Mouse (Mus musculus): ENCODE data around the gene Mfap2. TPM values are rescaled to one million over a fixed set of nuclear protein-coding genes. Genes with fewer than 3 reads are reported as not detected.

Mfap2 gene
- polyA plus RNA-seq (2016; fragmentation: Nextera tagmentation; extraction: Ambion mirVana): 344 and 345 TPM in 2 replicates

DNA sequence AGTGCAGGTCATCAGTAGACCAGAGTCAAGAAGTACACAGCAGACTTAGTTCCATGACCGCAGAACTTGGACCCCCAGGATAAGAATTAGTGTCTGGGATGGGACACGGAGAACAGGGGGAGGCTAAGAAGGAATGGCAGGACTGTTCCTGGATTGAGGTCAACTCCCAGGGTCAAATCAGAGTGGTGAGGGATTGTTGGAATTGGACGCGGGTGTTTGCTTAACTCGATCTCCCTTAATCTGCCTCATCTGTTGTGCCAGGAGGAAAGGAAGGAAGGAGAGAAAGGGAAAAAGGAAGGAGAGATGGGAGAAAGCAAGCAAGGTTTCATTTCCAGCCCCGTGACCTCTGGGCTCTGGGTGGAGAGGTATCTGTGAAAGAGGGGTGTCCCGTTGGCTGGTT lies at the start of gene Mfap2:
Gene Mfap2 (plus strand): TSS at position 301 of the 400 bp plus-strand sequence.
- no peak for ATAC-seq (ENCODE audit: low FRiP score)
- H3K27me3 ChIP-seq: no peaks in the 10 kb centered on the region
- peak within 1 kb of the TSS; percentile 84 for H3K27ac ChIP-seq
- peak within 1 kb of the TSS; percentile 65 for H3K4me2 ChIP-seq (replicated peaks)
- H3K36me3 ChIP-seq: peaks cover 57% of the 10 kb centered on the region
- H3K4me1 ChIP-seq: peaks cover 28% of the 10 kb centered on the region
- H3K4me3 ChIP-seq: peak within 1 kb of the TSS; percentile 74
- no peaks in the 10 kb centered on the region; the same call in 1 of the 2 replicates for H3K9me3 ChIP-seq (replicated peaks)
- 16% methylated on average over 7 of the region's 7 CpGs for WGBS
- peak within 1 kb of the TSS; percentile 90 for H3K9ac ChIP-seq

DNA sequence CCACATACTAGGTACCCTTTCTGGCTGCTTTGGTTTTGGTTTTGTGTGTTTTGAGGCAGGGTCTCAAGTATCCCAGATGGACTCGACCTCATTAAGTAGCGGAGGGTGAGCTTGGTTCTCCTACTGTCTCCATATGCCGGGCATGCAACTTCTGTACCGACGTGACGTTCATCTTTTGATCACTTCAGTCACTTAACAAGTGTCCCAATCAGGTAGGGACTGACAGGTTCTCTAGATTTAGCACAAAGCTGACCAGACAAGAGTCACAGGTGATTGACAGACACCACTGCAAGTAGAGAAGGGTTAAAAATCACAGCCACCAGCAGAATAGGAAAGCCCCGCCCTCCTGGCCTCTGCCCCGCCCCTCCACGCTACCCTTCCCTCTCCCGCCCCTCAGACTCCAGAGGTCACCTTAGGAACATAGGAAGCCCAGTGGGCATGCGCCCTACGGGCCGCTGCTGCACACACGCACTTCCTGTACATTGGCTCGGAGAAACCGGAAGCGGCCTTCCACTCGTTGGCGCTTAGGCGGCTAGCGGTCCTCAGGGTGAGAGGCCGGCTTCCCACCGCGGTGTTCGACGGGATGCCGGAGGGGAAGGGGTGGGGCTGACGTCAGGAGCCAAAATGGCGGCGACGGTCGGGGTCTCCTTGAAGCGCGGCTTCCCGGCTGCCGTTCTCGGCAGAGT lies 49.3 kb upstream of the Mfap2 start, which contains the start of gene Sdhb:
Gene Sdhb (plus strand): TSS at position 423 of the 686 bp plus-strand sequence.
- Histone ChIP-seq H3K9me3 (replicated peaks) (no peaks in the 10 kb centered on the region), H3K4me2 (replicated peaks) (peak within 1 kb of the TSS; percentile 93), H3K27me3 (no peaks in the 10 kb centered on the region), H3K4me3 (peak within 1 kb of the TSS; percentile 72), H3K9ac (peak within 1 kb of the TSS; percentile 91), H3K36me3 (no peaks in the 10 kb centered on the region), H3K4me1 (peaks cover 42% of the 10 kb centered on the region), H3K27ac (peak within 1 kb of the TSS; percentile 87)
- 3% methylated on average over 33 of the region's 37 CpGs for WGBS
- peak; percentile 95 for ATAC-seq (ENCODE audit: low FRiP score)

DNA sequence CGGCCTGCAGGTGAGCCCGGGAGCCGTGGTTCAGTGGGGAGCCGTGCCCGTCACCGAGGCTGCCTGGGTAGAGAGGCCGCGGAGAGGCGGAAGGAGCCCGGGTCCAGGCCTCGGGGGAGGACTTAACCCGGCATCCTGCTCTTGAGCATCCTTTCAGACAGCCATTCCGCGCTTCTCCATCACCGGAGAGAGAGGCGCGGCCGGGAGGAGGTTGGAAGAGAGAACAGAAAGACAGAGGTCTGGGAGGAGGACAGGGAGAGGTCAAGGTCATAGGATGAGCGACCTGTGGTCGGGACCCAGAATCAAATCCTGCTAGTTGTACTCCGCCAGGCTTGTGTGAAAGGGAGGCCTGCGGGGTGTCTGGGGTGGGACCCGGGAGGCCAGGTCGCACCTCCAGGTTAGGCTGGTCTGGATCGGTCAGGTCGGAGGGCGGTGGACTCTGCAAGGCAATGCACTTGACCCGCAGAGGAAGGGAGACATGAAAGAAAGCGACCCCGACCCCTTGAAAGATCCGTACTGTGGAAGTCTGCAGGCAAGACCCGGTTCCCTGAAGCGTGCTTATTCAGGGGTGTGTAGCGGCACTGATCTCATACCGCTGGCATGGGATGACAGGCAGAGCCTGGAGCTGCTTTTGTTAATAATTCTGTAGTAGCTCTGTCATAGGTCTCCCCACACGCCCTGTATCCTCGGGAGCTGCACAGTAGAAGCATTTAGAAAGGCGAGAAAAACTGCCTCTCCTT lies 48.6 kb upstream of the Mfap2 start:
- ATAC-seq (ENCODE audit: low FRiP score): peak; percentile 32
- Histone ChIP-seq H3K4me2 (replicated peaks) (peak overlapping the region; percentile 93), H3K27me3 (no peaks in the 10 kb centered on the region), H3K4me1 (peaks cover 42% of the 10 kb centered on the region), H3K36me3 (peaks cover 7% of the 10 kb centered on the region; the same call in 1 of the 2 replicates), H3K9me3 (replicated peaks) (no peaks in the 10 kb centered on the region), H3K4me3 (peak overlapping the region; percentile 72), H3K9ac (peak overlapping the region; percentile 91), H3K27ac (peak overlapping the region; percentile 87)
- 1% methylated on average over 38 of the region's 38 CpGs for WGBS

DNA sequence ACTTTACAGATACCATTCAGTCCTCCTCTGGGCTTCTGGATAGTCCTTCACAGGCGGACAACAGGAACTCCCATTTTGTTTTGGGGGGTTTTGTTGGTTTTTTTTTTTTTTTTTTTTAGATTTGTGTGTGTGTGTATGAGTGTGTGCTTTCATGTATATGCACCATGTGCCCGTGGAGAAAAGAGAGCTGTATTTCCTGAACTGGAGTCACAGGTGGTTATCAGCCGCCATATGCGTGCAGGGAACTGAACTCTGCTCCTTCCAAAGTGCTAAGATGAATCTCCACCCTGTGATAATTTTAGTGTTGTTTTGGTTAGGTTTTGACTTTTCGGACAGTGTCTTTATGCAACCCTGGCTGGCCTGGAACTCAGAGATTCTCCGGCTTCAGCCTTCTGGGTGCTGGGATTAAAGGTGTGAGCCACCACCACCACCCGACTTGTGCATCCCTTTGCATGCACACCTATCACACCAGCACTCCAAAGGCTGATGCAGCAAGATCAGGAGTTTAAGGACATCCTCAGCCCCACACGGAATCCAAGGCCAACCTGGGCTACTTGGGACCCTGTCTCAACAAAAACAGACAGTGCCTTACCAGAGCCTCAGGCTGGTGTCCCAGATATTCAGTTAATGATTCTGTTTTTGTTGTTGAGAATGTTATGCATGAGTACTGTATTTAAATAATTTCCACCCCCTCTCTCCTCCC lies 47.9 kb upstream of the Mfap2 start:
- Histone ChIP-seq H3K9me3 (replicated peaks) (no peaks in the 10 kb centered on the region), H3K27ac (no peak overlapping the region), H3K9ac (peak overlapping the region; percentile 91), H3K4me1 (peaks cover 35% of the 10 kb centered on the region), H3K27me3 (no peaks in the 10 kb centered on the region), H3K4me2 (replicated peaks) (peak overlapping the region; percentile 93), H3K36me3 (peaks cover 12% of the 10 kb centered on the region; the same call in 1 of the 2 replicates), H3K4me3 (peak overlapping the region; percentile 72)
- ATAC-seq (ENCODE audit: low FRiP score): no peak
- 74% methylated on average over 8 of the region's 8 CpGs for WGBS

DNA sequence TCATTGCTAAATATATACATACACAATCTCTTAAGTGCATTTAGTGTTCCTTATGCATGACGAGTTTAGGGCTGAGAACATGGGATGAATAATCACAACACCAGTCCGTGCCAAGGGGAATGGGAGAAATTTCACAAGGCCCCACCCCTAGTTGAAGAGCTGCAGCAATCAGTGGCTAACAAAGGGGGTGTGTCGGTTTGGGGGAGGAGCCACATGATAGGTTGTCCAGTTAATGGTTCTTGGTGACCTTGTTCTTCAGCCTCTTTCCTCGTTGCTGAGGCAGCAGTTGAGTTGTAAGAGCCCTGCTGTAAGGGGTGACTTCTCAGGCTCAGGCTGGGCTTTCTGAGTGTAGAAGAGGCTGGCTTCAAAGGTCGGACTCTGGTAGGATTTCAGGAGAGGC lies 47.3 kb upstream of the Mfap2 start:
- Histone ChIP-seq H3K4me1 (peaks cover 31% of the 10 kb centered on the region), H3K9ac (no peak overlapping the region), H3K9me3 (replicated peaks) (no peaks in the 10 kb centered on the region), H3K36me3 (peaks cover 18% of the 10 kb centered on the region), H3K4me3 (no peak overlapping the region), H3K27me3 (no peaks in the 10 kb centered on the region), H3K4me2 (replicated peaks) (0 out of 2 replicates have a peak overlapping the region, but pooled peaks have one; percentile 3), H3K27ac (no peak overlapping the region)
- WGBS: 47% methylated on average over 5 of the region's 5 CpGs
- ATAC-seq (ENCODE audit: low FRiP score): no peak

DNA sequence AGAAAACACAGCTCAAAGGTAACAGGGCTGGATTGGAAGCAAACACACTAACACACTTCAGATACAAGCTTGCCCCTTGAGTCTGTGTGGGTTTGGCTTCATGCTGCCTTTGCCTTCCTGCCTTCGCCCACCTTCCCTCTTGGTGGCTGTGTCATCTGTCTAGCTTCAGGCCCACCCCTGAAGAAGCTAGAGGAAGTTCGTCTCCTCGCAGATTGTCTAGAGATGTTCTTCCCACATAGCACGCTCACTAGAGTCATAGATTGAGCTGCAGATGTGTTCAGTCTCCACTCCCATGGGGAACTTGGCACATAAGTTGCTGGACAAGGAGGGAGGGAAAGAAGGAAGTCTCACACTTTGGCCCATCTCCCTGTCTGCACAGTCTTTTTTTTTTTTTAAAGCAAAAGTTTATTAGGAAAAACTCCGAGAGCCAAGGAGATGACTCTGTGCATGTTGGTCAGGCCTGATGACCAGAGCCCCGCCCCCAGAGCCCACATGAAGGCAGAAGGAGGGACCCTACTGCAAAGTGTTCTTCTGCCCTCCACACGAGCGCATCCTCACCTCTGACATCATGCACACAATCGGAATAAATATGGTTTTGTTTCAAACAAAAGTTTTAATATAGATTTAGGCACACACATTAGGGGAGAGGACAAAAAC lies 46.1 kb upstream of the Mfap2 start:
- H3K36me3 ChIP-seq: peaks cover 27% of the 10 kb centered on the region
- H3K27me3 ChIP-seq: no peaks in the 10 kb centered on the region
- no peak for ATAC-seq (ENCODE audit: low FRiP score)
- WGBS: 79% methylated on average over 9 of the region's 9 CpGs
- no peak overlapping the region for H3K4me3 ChIP-seq
- no peak overlapping the region for H3K4me2 ChIP-seq (replicated peaks)
- peaks cover 31% of the 10 kb centered on the region for H3K4me1 ChIP-seq
- no peak overlapping the region for H3K27ac ChIP-seq
- no peak overlapping the region; the same call in 1 of the 2 replicates for H3K9ac ChIP-seq
- H3K9me3 ChIP-seq (replicated peaks): no peaks in the 10 kb centered on the region

DNA sequence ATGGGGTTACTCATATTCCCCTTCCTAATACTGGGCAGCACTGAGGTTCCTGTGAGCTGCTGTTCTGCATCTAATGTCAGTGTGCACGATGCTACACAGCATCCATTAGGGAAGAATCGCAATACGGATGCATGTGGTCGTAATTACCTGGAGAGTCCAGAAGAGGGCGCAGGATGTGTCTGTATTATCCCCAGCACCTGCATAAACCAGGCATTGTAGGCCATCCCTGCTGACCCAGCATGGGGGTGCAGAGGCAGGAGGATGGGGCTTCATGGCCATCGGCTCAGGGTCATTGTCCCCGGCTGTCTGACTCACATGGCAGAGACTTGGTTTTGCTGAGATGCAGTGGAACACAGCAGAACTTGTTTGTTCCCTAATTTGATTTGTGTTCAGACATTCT lies 45.6 kb upstream of the Mfap2 start:
- no peak overlapping the region for H3K9ac ChIP-seq

DNA sequence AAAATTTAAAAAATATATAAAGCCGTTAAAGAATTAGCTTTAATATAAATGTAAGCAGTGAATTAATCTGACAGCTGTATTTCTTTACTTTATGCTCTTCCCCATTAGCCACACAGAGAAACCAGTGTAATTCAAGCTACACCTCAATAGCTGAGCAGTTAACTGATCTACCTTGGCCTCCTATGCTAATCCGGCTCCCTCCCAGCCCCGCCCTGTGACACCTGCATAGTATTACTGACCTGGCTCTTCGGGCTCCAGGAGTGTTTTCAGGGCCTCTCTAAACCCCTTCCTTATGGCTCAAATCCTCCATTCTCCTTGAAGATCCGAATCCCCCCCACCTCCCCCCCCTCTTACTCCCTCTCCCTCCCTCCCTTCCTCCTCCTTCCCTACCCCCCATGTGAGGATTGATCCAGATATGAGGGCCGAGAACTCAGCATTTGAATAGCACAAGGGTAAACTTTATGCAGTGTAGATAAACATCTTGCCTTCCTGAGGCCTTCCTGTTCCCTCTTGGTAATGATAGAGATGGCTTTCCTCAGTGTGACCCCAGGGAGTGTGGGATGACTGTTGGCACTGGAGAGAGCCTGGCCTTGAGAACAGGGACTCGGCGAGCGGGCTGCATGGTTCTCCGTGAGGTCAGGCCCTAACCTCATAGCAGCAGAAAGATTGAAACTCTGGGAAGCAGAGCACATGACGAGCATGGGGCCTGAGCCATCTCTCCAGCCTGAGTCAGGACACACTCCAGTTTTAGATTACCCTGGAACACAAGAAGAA lies 42.6 kb upstream of the Mfap2 start:
- H3K36me3 ChIP-seq: peaks cover 61% of the 10 kb centered on the region
- WGBS: 86% methylated on average over 11 of the region's 11 CpGs
- peaks cover 16% of the 10 kb centered on the region for H3K4me1 ChIP-seq

More for the DNA sequence above, 45.6 kb upstream of the Mfap2 start:
- peaks cover 32% of the 10 kb centered on the region for H3K36me3 ChIP-seq
- H3K27me3 ChIP-seq: no peaks in the 10 kb centered on the region
- H3K9me3 ChIP-seq (replicated peaks): no peaks in the 10 kb centered on the region
- H3K27ac ChIP-seq: no peak overlapping the region
- no peak overlapping the region for H3K4me2 ChIP-seq (replicated peaks)
- H3K4me3 ChIP-seq: no peak overlapping the region
- ATAC-seq (ENCODE audit: low FRiP score): no peak
- peaks cover 31% of the 10 kb centered on the region for H3K4me1 ChIP-seq
- WGBS: 15% methylated on average over 7 of the region's 7 CpGs

DNA sequence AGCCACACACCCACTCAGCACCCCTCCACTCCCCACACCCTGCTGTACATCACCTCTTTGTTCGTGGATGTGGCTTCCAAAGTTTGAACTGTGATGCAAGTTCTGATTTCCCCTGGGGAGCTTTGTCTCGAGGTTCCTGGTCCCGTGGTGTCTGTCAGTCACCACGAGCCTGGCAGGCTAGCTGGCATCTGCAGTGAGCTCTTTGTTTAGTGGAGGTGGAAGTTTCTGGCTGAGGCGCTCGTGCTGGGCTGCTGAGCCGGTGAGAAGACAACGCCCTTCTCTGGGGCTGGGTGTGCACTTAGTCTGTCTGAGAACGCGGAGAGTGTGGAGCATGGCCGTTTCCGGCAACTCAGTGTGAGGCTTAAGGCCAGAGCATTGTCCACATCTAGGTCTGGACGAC lies 38.5 kb upstream of the Mfap2 start:
- Histone ChIP-seq H3K27ac (no peak overlapping the region), H3K9ac (no peak overlapping the region), H3K4me1 (no peaks in the 10 kb centered on the region), H3K27me3 (no peaks in the 10 kb centered on the region), H3K36me3 (peaks cover 91% of the 10 kb centered on the region), H3K4me2 (replicated peaks) (no peak overlapping the region), H3K4me3 (no peak overlapping the region), H3K9me3 (replicated peaks) (no peaks in the 10 kb centered on the region)
- WGBS: 91% methylated on average over 13 of the region's 13 CpGs
- no peak for ATAC-seq (ENCODE audit: low FRiP score)

More for the DNA sequence above, 42.6 kb upstream of the Mfap2 start:
- no peak overlapping the region for H3K4me2 ChIP-seq (replicated peaks)
- no peak overlapping the region for H3K4me3 ChIP-seq
- no peaks in the 10 kb centered on the region for H3K9me3 ChIP-seq (replicated peaks)
- no peaks in the 10 kb centered on the region for H3K27me3 ChIP-seq
- H3K27ac ChIP-seq: no peak overlapping the region
- H3K9ac ChIP-seq: no peak overlapping the region
- no peak for ATAC-seq (ENCODE audit: low FRiP score)

DNA sequence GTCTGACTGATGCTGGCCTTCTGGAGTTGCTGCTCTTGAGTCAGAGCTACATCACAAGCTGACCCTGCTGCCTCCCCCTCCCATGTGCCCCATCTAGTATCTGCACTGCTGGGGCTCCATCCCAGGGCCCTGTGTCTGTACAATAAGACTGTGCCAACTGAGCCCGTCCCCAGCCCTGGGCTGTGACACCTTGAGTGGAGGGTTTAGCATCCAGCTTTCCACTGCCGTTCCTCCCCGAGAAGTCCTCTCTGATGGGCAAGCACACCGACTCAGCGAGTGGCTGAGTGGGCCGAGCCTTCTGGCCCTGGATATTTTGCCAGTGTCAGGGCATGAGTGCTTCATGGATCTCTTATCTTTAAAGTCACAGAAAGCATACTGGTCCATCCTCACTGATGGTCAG lies 35.8 kb upstream of the Mfap2 start:
- H3K27ac ChIP-seq: no peak overlapping the region
- H3K27me3 ChIP-seq: no peaks in the 10 kb centered on the region
- no peak overlapping the region for H3K9ac ChIP-seq
- no peaks in the 10 kb centered on the region for H3K9me3 ChIP-seq (replicated peaks)
- WGBS: 93% methylated on average over 6 of the region's 6 CpGs
- H3K4me3 ChIP-seq: no peak overlapping the region
- H3K4me2 ChIP-seq (replicated peaks): no peak overlapping the region
- H3K36me3 ChIP-seq: peaks cover 96% of the 10 kb centered on the region
- no peak for ATAC-seq (ENCODE audit: low FRiP score)
- H3K4me1 ChIP-seq: no peaks in the 10 kb centered on the region

DNA sequence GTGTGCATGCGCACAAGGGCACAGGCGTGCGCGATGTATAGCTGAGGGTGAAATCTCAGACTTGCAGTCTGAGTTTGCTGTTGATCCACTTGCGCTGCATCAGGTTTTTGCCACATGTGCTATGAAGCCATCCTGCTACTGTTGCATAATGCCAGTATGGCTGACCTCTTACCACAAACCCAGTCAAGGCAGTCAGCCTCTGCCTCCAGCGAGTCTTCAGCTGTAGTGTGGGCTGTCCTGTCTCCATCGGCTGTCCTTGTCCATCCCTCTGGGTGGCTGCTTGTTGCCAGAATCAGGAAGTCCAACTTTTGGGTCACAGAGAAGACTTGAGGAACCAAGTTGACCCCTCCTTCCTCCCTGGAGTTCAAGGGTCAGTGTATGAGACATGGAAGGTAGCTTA lies 34.9 kb upstream of the Mfap2 start:
- H3K9me3 ChIP-seq (replicated peaks): no peaks in the 10 kb centered on the region
- WGBS: 97% methylated on average over 7 of the region's 7 CpGs
- no peaks in the 10 kb centered on the region for H3K4me1 ChIP-seq
- peaks cover 91% of the 10 kb centered on the region for H3K36me3 ChIP-seq
- no peaks in the 10 kb centered on the region for H3K27me3 ChIP-seq
- no peak overlapping the region for H3K4me2 ChIP-seq (replicated peaks)
- no peak overlapping the region for H3K4me3 ChIP-seq
- no peak overlapping the region for H3K9ac ChIP-seq
- no peak for ATAC-seq (ENCODE audit: low FRiP score)
- no peak overlapping the region for H3K27ac ChIP-seq

Data from hindbrain, embryonic 12.5 days (tissue).